Mouse (Mus musculus) MEL (cell line): ENCODE data around the gene Cpt1a.

Experiments
- CTCF ChIP-seq, 3 experiments: IDR thresholded peaks in 2 of 3; conservative IDR thresholded peaks in 1 of 3; 2 replicates each; pipeline ENCODE4 v1.5.1; 2011 to 2012; ENCODE audit warnings: low read length in 3 of 3, low read depth in 2 of 3, mild to moderate bottlenecking in 2 of 3, improper control_type of control experiment in 1 of 3, inconsistent platforms in 1 of 3, mixed read lengths in 1 of 3, moderate library complexity in 1 of 3; ENCODE audit not compliant: control insufficient read depth in 1 of 3, insufficient read depth in 1 of 3, poor library complexity in 1 of 3, severe bottlenecking in 1 of 3
- MYB ChIP-seq: IDR thresholded peaks from 2 replicates; pipeline ENCODE4 v1.6.1; 2011; ENCODE audit warnings: mild to moderate bottlenecking, low read depth, low read length, improper control_type of control experiment
- UBTF ChIP-seq: IDR thresholded peaks from 2 replicates; pipeline ENCODE4 v1.6.1; 2012; ENCODE audit warnings: low read depth, mild to moderate bottlenecking, inconsistent platforms, low read length, improper control_type of control experiment, moderate library complexity, borderline replicate concordance; ENCODE audit not compliant: insufficient read depth

DNA sequence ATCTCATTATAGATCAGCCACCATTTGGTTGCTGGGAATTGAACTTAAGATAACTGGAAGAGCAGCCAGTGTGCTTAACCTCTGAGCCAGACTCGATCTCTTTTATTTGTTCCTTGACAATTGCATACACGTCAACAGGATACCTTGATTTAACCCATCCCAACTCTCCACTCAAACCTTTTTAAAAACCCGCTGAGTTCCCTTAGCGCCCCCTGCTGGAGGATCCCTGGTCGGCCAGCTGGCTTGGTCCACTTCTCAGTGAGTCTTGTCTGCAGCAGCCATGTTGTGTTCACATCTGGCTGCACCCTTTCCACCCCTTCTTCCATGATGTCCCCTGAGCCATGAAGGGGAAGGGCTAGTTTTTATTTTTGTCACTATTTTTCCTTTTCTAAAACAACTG lies 33.0 kb downstream of the Cpt1a start:
- peak; percentile 42 to 74 (median 47) for TF ChIP-seq CTCF (IDR thresholded peaks at IDR 0.05 in 2 of 3, conservative IDR thresholded peaks at IDR 0.05 in 1 of 3; ENCODE audit: control insufficient read depth in 1 of 3, insufficient read depth in 1 of 3, low read depth in 2 of 3, low read length in 3 of 3, poor library complexity in 1 of 3, severe bottlenecking in 1 of 3)
- TF ChIP-seq MYB, result no peak
- TF ChIP-seq UBTF, result no peak
